Comparison of ENCODE assay signal across 9 mouse cellular contexts in genomic region chr3:139859966-139860635, GRCm38 (mm10).
DNase-seq lines count a peak whose midpoint lies in the region; ATAC-seq and TF ChIP-seq lines count a peak whose summit lies in the region.
"Had no signal": no experiment of that assay in that cellular context is flagged by ENCODE, and none has a peak within 500 bp of the region (broad histone marks: within the 10 kb centered on the region; RNA-seq: fewer than 3 reads in every experiment).

No protein-coding gene starts in this region.

- no peak for DNase-seq in gastrocnemius, adult 2 months
- DNase-seq in gastrocnemius, postnatal 25 days: no peak
- peak; percentile 74 for DNase-seq in embryo, embryonic 10.5 days (ENCODE audit: low spot score)
- DNase-seq in hindbrain, embryonic 11.5 days (ENCODE audit: low spot score): peak; percentile 37
- no peak for DNase-seq in left cerebral cortex, adult 2 months (ENCODE audit: extremely low spot score in 1 of 2, low spot score in 2 of 2)
- no peak for DNase-seq in spleen, postnatal 4 days (ENCODE audit: low spot score in 2 of 2)

- 0 out of 2 replicates have a peak, but pooled peaks cover 2% of the 10 kb centered on the region for H3K4me1 ChIP-seq in hindbrain, embryonic 11.5 days (replicated peaks; ENCODE audit: control insufficient read depth, insufficient read depth, low read length)
- peaks cover 13% of the 10 kb centered on the region for H3K4me1 ChIP-seq in midbrain, embryonic 15.5 days

- WGBS in hindbrain, embryonic 11.5 days: 61% methylated on average over 16 of the region's 16 CpGs
- 56% methylated on average over 16 of the region's 16 CpGs for WGBS in midbrain, embryonic 15.5 days

- H3K27me3 ChIP-seq in hindbrain, embryonic 11.5 days (ENCODE audit: control insufficient read depth, insufficient read depth, low read length): no peaks in the 10 kb centered on the region
- no peaks in the 10 kb centered on the region for H3K27me3 ChIP-seq in midbrain, embryonic 15.5 days (replicated peaks)

- H3K9me3 ChIP-seq in hindbrain, embryonic 11.5 days (ENCODE audit: control insufficient read depth, low read length): no peaks in the 10 kb centered on the region
- no peaks in the 10 kb centered on the region for H3K9me3 ChIP-seq in midbrain, embryonic 15.5 days

- H3K36me3 ChIP-seq in hindbrain, embryonic 11.5 days (ENCODE audit: control insufficient read depth, insufficient read depth, low read length): no peaks in the 10 kb centered on the region
- H3K36me3 ChIP-seq in midbrain, embryonic 15.5 days (replicated peaks): no peaks in the 10 kb centered on the region

- no peak overlapping the region for H3K27ac ChIP-seq in gastrocnemius, adult 2 months
- H3K27ac ChIP-seq in hindbrain, embryonic 11.5 days (ENCODE audit: low read depth, low read length): peak overlapping the region; percentile 71; the same call in 1 of the 2 replicates
- H3K27ac ChIP-seq in midbrain, embryonic 15.5 days: no peak overlapping the region
- H3K27ac ChIP-seq in left cerebral cortex, adult 2 months: no peak overlapping the region

- peak; percentile 61 for ATAC-seq in hindbrain, embryonic 11.5 days (ENCODE audit: low FRiP score)
- ATAC-seq in midbrain, embryonic 15.5 days (replicated peaks): peak; percentile 37; the same call in 1 of the 2 replicates
- no peak for ATAC-seq in megakaryocyte-erythroid progenitor cell, adult 5-6 weeks (replicated peaks; ENCODE audit: low FRiP score, low TSS enrichment, poor library complexity, severe bottlenecking)

- H3K4me3 ChIP-seq in gastrocnemius, adult 2 months: peak overlapping the region; percentile 43
- H3K4me3 ChIP-seq in hindbrain, embryonic 11.5 days (ENCODE audit: low read depth, low read length): no peak overlapping the region
- H3K4me3 ChIP-seq in midbrain, embryonic 15.5 days: no peak overlapping the region
- no peak overlapping the region for H3K4me3 ChIP-seq in left cerebral cortex, adult 2 months
- H3K4me3 ChIP-seq: erythroblast, embryonic 14.5 days had no signal

- no peak overlapping the region for H3K4me2 ChIP-seq in hindbrain, embryonic 11.5 days (replicated peaks; ENCODE audit: low read depth, low read length)
- no peak overlapping the region for H3K4me2 ChIP-seq in midbrain, embryonic 15.5 days

- intact Hi-C loops in gastrocnemius, adult 2 months (cut with DNase I): no loop called here
- intact Hi-C loops in left cerebral cortex, adult 2 months (cut with DNase I): no loop called here

- TF ChIP-seq CTCF in gastrocnemius, adult 2 months (IDR thresholded peaks at IDR 0.05): no peak
- no peak for TF ChIP-seq CTCF in left cerebral cortex, adult 2 months (IDR thresholded peaks at IDR 0.05)

- H3K9ac ChIP-seq in hindbrain, embryonic 11.5 days (ENCODE audit: low read depth, low read length): no peak overlapping the region
- no peak overlapping the region for H3K9ac ChIP-seq in midbrain, embryonic 15.5 days

Comparison
In these comparisons a context has a peak if more than half of its experiments do, and no peak if none do; other contexts are left out.
1. DNase-seq: peak in embryo, embryonic 10.5 days (single experiment) and hindbrain, embryonic 11.5 days (single experiment); none in gastrocnemius, adult 2 months (single experiment), gastrocnemius, postnatal 25 days (single experiment), left cerebral cortex, adult 2 months (0 of 2) and spleen, postnatal 4 days (0 of 2).